Mouse (Mus musculus) cerebellum, adult 11-12 months (tissue): Measurements from ENCODE around the gene Sgcd.

Source experiments
- DNase-seq: peaks from one replicate; pipeline ENCODE4 v3.0.0; 2022

Sgcd gene

GRCm38 (mm10) chr11:46912656-46913237 lies 1076.0 kb downstream of the Sgcd start:
- no peak for DNase-seq

GRCm38 (mm10) chr11:46904281-46904680 lies 1084.5 kb downstream of the Sgcd start:
- no peak for DNase-seq

GRCm38 (mm10) chr11:46889093-46889492 lies 1099.7 kb downstream of the Sgcd start:
- DNase-seq, result no peak

GRCm38 (mm10) chr11:46882456-46882855 lies 1106.3 kb downstream of the Sgcd start:
- DNase-seq, result no peak

- DNase-seq, result no peak
Observed at GRCm38 (mm10) chr11:46875774-46876173, 1113.0 kb downstream of the Sgcd start.

- DNase-seq, result no peak
Observed at GRCm38 (mm10) chr11:46868594-46868993, 1120.2 kb downstream of the Sgcd start.

- no peak for DNase-seq
Observed at GRCm38 (mm10) chr11:46864809-46865208, 1124.0 kb downstream of the Sgcd start.

GRCm38 (mm10) chr11:46848221-46848971 lies 1140.4 kb downstream of the Sgcd start:
- no peak for DNase-seq

- DNase-seq, result no peak
Observed at GRCm38 (mm10) chr11:46847827-46848220, 1140.9 kb downstream of the Sgcd start.

GRCm38 (mm10) chr11:46846661-46847060 lies 1142.1 kb downstream of the Sgcd start:
- no peak for DNase-seq
